Mouse (Mus musculus) thymus, adult 2 months (tissue): ENCODE measurements around the gene Rasl10a. TPM values are rescaled to one million over a fixed set of nuclear protein-coding genes. Genes with fewer than 3 reads are reported as not detected.

Source experiments
- DNase-seq: peaks from one replicate; pipeline ENCODE4 v3.0.0; 2021
- H3K27ac ChIP-seq: fragments of 200-500 bp; 2 replicates; pipeline ENCODE4 v1.5.1; 2012; ENCODE audit warnings: low read length, control low read depth; ENCODE audit not compliant: control insufficient read depth, insufficient read depth
- H3K27me3 ChIP-seq: fragments of 200-500 bp; 2 replicates; pipeline ENCODE4 v1.6.1; 2012; ENCODE audit warnings: mild to moderate bottlenecking, low read length, moderate library complexity, mixed read lengths; ENCODE audit not compliant: control insufficient read depth, insufficient read depth
- H3K36me3 ChIP-seq: fragments of 200-500 bp; 2 replicates; pipeline ENCODE4 v1.6.1; 2012; ENCODE audit warnings: mild to moderate bottlenecking, low read length, moderate library complexity; ENCODE audit not compliant: control insufficient read depth, insufficient read depth
- H3K4me1 ChIP-seq: fragments of 200-500 bp; replicated peaks from 2 replicates; pipeline ENCODE4 v1.6.1; 2012; ENCODE audit warnings: low read length; ENCODE audit not compliant: control insufficient read depth, insufficient read depth
- H3K4me3 ChIP-seq: fragments of 200-500 bp; 2 replicates; pipeline ENCODE4 v1.5.1; 2012; ENCODE audit warnings: mild to moderate bottlenecking, low read length, control low read depth, moderate library complexity; ENCODE audit not compliant: control insufficient read depth, insufficient read depth
- CTCF ChIP-seq: fragments of 200-500 bp; IDR thresholded peaks from 2 replicates; pipeline ENCODE4 v1.5.1; 2012; ENCODE audit warnings: mild to moderate bottlenecking, control low read depth, low read length, moderate library complexity, borderline replicate concordance; ENCODE audit not compliant: control insufficient read depth, poor library complexity, insufficient read depth; ENCODE audit errors: extremely low read depth
- POLR2A ChIP-seq: fragments of 200-500 bp; IDR thresholded peaks from 2 replicates; pipeline ENCODE4 v1.6.1; 2012; ENCODE audit warnings: mild to moderate bottlenecking, low read length, control low read depth, moderate library complexity; ENCODE audit not compliant: control insufficient read depth, poor library complexity, insufficient read depth; ENCODE audit errors: extremely low read depth
- WGBS: fragments of 180-500 bp; shearing (Covaris S2); methylation state at CpG from one replicate; pipeline ENCODE4 v1.1.7; 2018; 5-methylcytosine and 5-hydroxymethylcytosine counted together
- polyA plus RNA-seq: library from polyadenylated mRNA; depleted of rRNA; stranded (reverse); fragments of >200 nt; gene quantifications from 2 replicates; pipeline ENCODE4 v1.2.3, GENCODE M21; 2012

Gene Rasl10a
- polyA plus RNA-seq, 1 experiment: 6.5 TPM

DNA sequence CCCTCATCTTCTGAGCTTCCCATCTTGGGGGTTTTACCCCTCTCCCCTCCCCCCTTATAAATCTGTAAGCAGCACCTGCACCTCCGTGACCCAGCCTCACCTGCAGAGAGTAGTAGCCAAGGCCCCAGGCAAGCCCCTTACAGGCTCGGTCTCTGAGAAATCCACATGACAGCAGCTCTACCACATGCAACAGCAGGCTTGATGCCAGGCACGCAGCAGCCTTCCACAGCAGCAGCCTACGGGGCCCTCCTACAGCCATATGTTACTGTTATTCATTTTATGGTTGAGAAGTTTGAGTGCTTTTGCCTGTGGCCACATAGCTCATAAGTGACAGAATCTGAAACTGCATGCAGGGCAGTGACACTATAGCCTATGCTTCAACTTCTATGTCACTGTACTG, 22.5 kb upstream of the Rasl10a start:
- Histone ChIP-seq H3K4me1 (no peaks in the 10 kb centered on the region), H3K27ac (no peak overlapping the region), H3K4me3 (no peak overlapping the region), H3K27me3 (no peaks in the 10 kb centered on the region), H3K36me3 (peaks cover 51% of the 10 kb centered on the region)
- DNase-seq: no peak
- no peak for TF ChIP-seq CTCF
- WGBS: 95% methylated on average over 4 of the region's 4 CpGs

DNA sequence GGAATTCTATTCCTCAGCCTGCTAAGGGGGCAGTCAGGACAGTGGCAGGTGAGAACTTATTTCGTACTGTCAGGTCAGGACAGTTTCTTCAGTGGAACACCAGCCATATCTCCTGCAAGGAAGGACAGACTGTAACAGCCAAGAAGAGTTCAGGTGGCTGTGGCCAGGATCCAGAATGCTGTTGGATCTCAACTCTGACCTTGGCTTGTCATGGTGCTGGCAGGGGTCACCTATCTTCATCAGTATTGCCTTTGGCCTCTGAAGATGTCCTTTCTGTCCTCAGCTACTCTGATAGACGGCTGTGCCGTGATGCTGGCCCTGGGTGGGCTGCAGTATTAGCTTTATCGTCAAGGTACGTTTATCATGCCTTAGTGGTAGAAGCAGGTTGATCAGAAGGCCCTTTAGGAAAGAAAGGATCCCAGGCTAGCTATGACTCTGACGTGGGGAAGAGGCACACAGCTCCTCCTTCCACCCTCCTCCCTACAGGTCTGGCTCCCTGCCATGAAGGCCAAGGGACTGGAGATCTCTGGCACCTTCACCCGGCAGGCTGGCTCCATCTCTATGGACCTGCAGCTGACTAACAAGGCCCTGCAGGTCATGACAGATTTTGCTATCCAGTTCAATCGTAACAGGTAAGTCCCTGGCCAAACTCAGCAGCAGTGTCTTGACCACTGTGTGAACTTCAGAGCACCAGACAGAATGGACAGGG, 20.6 kb upstream of the Rasl10a start:
- peaks cover 49% of the 10 kb centered on the region for H3K36me3 ChIP-seq
- DNase-seq: no peak

DNA sequence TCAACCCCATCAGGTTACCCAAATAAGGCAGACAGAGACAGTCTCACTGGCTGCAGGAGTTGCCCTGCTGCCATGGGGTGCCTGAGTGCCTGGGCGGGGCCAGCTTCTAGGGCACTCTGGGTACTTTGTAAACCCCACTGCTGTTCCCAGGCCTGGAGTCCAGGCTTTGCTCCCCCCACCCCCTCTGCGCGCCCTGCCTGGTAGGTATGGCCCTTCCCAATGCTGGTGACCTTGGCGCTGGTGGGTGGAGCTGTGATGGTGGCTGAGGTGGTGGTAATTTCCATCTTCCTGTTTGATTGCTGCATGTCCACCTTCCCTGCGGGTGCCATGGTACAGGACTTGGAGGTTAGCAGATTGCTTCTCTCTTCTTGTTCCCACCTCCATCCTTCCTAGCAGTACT, 17.3 kb upstream of the Rasl10a start:
- TF ChIP-seq CTCF (no peak), POLR2A (no peak)
- WGBS: 98% methylated on average over 5 of the region's 5 CpGs
- no peaks in the 10 kb centered on the region for H3K4me1 ChIP-seq
- H3K27ac ChIP-seq: no peak overlapping the region
- H3K4me3 ChIP-seq: no peak overlapping the region
- DNase-seq: no peak
- peaks cover 29% of the 10 kb centered on the region for H3K36me3 ChIP-seq
- no peaks in the 10 kb centered on the region for H3K27me3 ChIP-seq

More for the DNA sequence above, 20.6 kb upstream of the Rasl10a start:
- Histone ChIP-seq H3K27me3 (no peaks in the 10 kb centered on the region), H3K4me1 (no peaks in the 10 kb centered on the region), H3K27ac (no peak overlapping the region), H3K4me3 (no peak overlapping the region)
- WGBS: 94% methylated on average over 8 of the region's 8 CpGs
- TF ChIP-seq POLR2A (no peak), CTCF (no peak)

DNA sequence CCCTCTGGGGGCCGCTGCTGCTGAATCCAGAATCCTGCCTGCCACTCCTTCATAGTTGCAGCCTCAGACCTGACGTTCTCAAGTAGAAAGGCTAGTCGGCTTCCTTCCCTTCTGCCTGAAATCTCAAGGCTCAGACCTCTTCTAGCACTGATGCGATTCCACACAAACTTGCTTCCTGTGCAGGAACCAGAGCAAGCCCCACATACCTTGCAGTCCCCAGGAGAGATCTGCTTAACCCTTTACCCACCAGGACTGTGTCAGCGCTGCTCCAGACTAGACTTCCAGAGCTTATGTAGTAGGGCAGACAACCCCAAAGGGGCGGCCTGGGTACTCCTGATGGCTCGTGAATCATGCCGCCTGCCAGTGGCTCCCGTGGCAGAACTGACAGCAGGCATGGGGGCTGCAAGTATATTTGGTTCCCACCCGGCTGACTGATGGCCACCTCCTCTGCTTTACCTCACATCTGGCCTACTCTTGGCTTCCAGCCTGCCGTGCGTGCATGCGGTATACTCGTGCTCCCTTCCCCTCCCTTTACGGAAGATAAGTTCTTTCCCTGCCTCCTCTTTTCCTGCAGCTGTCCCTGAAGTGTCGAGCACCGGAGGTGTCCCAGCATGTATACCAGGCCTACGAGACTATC, 16.7 kb upstream of the Rasl10a start:
- Histone ChIP-seq H3K4me1 (no peaks in the 10 kb centered on the region), H3K27me3 (no peaks in the 10 kb centered on the region), H3K4me3 (no peak overlapping the region), H3K36me3 (peaks cover 25% of the 10 kb centered on the region), H3K27ac (no peak overlapping the region)
- WGBS: 92% methylated on average over 18 of the region's 18 CpGs
- TF ChIP-seq POLR2A (no peak), CTCF (no peak)
- DNase-seq: no peak

DNA sequence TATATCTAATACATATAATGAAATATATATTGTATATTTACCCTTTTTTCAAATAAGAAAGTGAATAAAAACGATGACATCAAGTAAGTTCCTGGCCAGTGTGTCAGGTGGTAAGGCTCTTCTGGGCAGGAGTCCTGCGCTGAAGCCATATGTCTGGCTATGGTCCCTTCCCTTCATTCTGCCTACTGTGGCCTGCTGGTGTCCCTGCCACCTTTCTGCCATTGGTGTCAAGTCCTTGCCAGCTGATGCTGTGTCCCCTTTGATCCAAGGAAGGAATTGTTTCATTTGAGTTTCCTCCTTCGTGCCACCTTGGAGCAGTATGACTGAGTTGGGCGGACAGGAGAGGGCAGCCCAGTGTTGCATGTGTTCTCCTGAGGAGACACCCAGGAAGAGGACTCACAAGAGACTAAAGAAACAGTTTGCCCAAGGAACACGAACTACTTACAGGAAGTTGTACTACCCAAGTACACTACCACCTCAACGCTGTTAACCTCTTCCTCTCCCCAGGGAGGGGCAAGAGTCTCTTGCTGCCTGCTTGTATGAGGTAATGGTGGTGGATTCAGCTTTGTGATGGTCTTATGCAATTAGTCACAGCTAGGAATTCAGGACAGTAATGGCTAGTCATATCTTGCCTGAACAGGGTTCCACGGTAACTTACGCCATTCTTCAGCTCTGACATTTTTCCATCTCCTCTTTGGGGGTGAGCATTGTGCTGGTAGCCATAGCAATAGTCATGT, 15.1 kb upstream of the Rasl10a start:
- peaks cover 13% of the 10 kb centered on the region for H3K36me3 ChIP-seq
- no peak for TF ChIP-seq POLR2A
- no peak for TF ChIP-seq CTCF
- H3K4me1 ChIP-seq: no peaks in the 10 kb centered on the region
- DNase-seq: no peak
- H3K4me3 ChIP-seq: no peak overlapping the region
- WGBS: 72% methylated on average over 8 of the region's 8 CpGs
- H3K27ac ChIP-seq: no peak overlapping the region
- no peaks in the 10 kb centered on the region for H3K27me3 ChIP-seq

DNA sequence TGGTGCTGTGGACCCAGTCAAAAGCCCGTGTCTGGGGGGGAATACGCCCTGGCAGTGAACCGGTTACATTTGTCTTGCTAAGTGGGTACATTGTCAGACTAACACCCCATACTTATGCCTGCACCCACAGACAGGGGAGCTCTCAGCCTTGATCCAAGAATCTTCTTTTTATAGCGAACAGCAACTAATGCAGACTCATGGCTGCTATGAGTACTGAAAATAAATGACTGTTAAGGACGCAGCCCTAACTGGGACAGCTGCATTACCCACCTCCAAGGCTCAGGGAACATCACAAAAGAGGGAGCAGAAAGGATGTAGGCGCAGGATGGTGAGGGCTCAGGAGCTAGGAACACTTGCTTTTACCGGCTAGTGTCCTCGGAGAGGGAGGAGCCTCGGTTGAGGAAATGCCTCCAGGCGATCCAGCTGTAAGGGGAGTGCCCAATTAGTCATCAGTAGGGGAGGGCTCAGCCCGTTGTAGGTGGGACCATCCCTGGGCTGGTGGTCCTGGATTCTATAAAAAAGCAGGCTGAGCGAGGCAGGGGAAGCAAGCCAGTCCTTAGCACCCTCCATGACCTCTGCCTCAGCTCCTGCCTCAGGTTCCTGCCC, 11.5 kb upstream of the Rasl10a start:
- WGBS: 76% methylated on average over 12 of the region's 12 CpGs
- Histone ChIP-seq H3K27me3 (no peaks in the 10 kb centered on the region), H3K36me3 (peaks cover 7% of the 10 kb centered on the region), H3K27ac (no peak overlapping the region), H3K4me3 (no peak overlapping the region), H3K4me1 (no peaks in the 10 kb centered on the region)
- DNase-seq: no peak
- no peak for TF ChIP-seq POLR2A
- TF ChIP-seq CTCF: no peak
